Mouse (Mus musculus): ENCODE measurements around the gene Lsp1. TPM values are rescaled to one million over a fixed set of nuclear protein-coding genes. Genes with fewer than 3 reads are reported as not detected.
A peak's percentile ranks its signal among the peaks of the same experiment; 100 is the strongest.

Lsp1 gene
- total and polyA plus RNA-seq, 3 experiments: 0.09 to 0.16 TPM; not detected in 1

- Histone ChIP-seq H3K9me3 (replicated peaks) (no peaks in the 10 kb centered on the region), H3K4me1 (ENCODE audit: insufficient read depth, low read depth, low read length) (peaks cover 33% of the 10 kb centered on the region), H3K36me3 (replicated peaks) (no peaks in the 10 kb centered on the region), H3K27me3 (ENCODE audit: insufficient read depth, low read length) (peaks cover 70% of the 10 kb centered on the region), H3K4me3 (ENCODE audit: low read depth, low read length) (no peak within 1 kb of the TSS)
- no peak for TF ChIP-seq GATA1 (IDR thresholded peaks at IDR 0.05; ENCODE audit: borderline replicate concordance, low read length)
- no peak for TF ChIP-seq TAL1 (conservative IDR thresholded peaks at IDR 0.05; ENCODE audit: low read depth, low read length)
- no peak for TF ChIP-seq GATA2 (IDR thresholded peaks at IDR 0.05; ENCODE audit: borderline replicate concordance, low read depth, low read length)
- no peak for TF ChIP-seq CTCF (IDR thresholded peaks at IDR 0.05; ENCODE audit: low read depth, low read length)
- TF ChIP-seq POLR2AphosphoS5 (IDR thresholded peaks at IDR 0.05; ENCODE audit: insufficient replicate concordance, low read depth, low read length): no peak
- ATAC-seq (ENCODE audit: extremely low read depth, insufficient number of reproducible peaks, low FRiP score, poor library complexity, severe bottlenecking): no peak
- no peak for DNase-seq (ENCODE audit: low spot score)
These were observed 19.0 kb upstream of the Lsp1 start, which contains the start of gene Tnni2 for GRCm38 (mm10) chr7:142441585-142441984. Tnni2 (plus strand) TSS chr7:142441808.

DNA sequence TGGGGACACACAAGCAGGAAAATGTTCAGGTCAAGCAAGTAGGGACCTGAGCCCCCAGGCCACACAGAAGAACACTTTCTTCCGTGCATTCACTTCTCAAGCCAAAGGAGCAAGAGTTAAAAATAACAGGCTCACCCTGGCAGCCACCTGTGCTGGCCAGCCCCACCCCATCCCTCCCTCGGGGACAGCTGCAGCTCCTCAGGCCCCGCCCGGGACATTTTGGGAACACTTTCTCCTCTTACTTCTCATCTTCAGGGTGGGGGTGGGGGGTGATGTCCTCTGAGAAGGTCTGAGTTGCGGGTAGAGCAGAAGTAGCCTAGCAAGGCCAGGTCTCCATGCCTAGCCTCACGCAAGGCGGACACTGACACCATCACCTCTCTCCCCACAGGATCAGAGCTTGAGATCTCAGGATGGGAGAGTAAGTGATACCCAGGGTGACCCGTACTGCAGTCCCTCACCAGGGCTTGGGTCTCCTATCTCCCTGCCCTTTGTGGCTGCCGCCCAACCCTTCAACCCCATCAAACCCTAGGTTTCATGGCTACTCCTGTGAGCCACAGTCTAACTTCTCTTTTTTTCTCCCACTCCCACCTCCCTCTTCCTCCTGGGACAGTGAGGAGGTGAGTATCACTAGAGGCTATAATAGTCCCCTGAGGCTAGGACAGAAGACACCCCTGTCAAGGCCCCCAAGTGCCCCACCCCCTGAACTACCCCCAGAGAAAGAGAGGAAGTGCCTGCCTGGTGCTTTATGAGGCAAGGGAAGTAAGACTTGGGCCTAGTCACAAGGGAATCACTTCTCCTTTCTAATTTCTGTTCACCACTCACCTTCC lies 18.3 kb upstream of the Lsp1 start:
- Histone ChIP-seq H3K36me3 (replicated peaks) (no peaks in the 10 kb centered on the region), H3K4me3 (ENCODE audit: low read depth, low read length) (no peak overlapping the region), H3K9me3 (replicated peaks) (no peaks in the 10 kb centered on the region), H3K27me3 (ENCODE audit: insufficient read depth, low read length) (peaks cover 69% of the 10 kb centered on the region), H3K4me1 (ENCODE audit: insufficient read depth, low read depth, low read length) (peaks cover 26% of the 10 kb centered on the region)
- TF ChIP-seq GATA2 (IDR thresholded peaks at IDR 0.05; ENCODE audit: borderline replicate concordance, low read depth, low read length): no peak
- TF ChIP-seq CTCF (IDR thresholded peaks at IDR 0.05; ENCODE audit: low read depth, low read length): no peak
- TF ChIP-seq TAL1 (conservative IDR thresholded peaks at IDR 0.05; ENCODE audit: low read depth, low read length): no peak
- no peak for TF ChIP-seq POLR2AphosphoS5 (IDR thresholded peaks at IDR 0.05; ENCODE audit: insufficient replicate concordance, low read depth, low read length)
- no peak for TF ChIP-seq GATA1 (IDR thresholded peaks at IDR 0.05; ENCODE audit: borderline replicate concordance, low read length)
- ATAC-seq (ENCODE audit: extremely low read depth, insufficient number of reproducible peaks, low FRiP score, poor library complexity, severe bottlenecking) (no peak), DNase-seq (ENCODE audit: low spot score) (peak; percentile 39)

- peaks cover 23% of the 10 kb centered on the region for H3K4me1 ChIP-seq (ENCODE audit: insufficient read depth, low read depth, low read length)
- ATAC-seq (ENCODE audit: extremely low read depth, insufficient number of reproducible peaks, low FRiP score, poor library complexity, severe bottlenecking) (no peak), DNase-seq (ENCODE audit: low spot score) (no peak)
- no peak overlapping the region for H3K4me3 ChIP-seq (ENCODE audit: low read depth, low read length)
- H3K27me3 ChIP-seq (ENCODE audit: insufficient read depth, low read length): peaks cover 64% of the 10 kb centered on the region
- H3K9me3 ChIP-seq (replicated peaks): no peaks in the 10 kb centered on the region
- no peaks in the 10 kb centered on the region for H3K36me3 ChIP-seq (replicated peaks)
- TF ChIP-seq GATA1 (IDR thresholded peaks at IDR 0.05; ENCODE audit: borderline replicate concordance, low read length): no peak
- TF ChIP-seq TAL1 (conservative IDR thresholded peaks at IDR 0.05; ENCODE audit: low read depth, low read length): no peak
- no peak for TF ChIP-seq POLR2AphosphoS5 (IDR thresholded peaks at IDR 0.05; ENCODE audit: insufficient replicate concordance, low read depth, low read length)
- no peak for TF ChIP-seq CTCF (IDR thresholded peaks at IDR 0.05; ENCODE audit: low read depth, low read length)
- TF ChIP-seq GATA2 (IDR thresholded peaks at IDR 0.05; ENCODE audit: borderline replicate concordance, low read depth, low read length): no peak
These were observed 17.6 kb upstream of the Lsp1 start for GRCm38 (mm10) chr7:142442908-142443420.

GRCm38 (mm10) chr7:142443474-142443873 lies 17.1 kb upstream of the Lsp1 start:
- H3K27me3 ChIP-seq (ENCODE audit: insufficient read depth, low read length): peaks cover 60% of the 10 kb centered on the region
- H3K4me3 ChIP-seq (ENCODE audit: low read depth, low read length): no peak overlapping the region
- no peak for DNase-seq (ENCODE audit: low spot score)
- TF ChIP-seq TAL1 (conservative IDR thresholded peaks at IDR 0.05; ENCODE audit: low read depth, low read length) (no peak), GATA1 (IDR thresholded peaks at IDR 0.05; ENCODE audit: borderline replicate concordance, low read length) (no peak), POLR2AphosphoS5 (IDR thresholded peaks at IDR 0.05; ENCODE audit: insufficient replicate concordance, low read depth, low read length) (no peak), GATA2 (IDR thresholded peaks at IDR 0.05; ENCODE audit: borderline replicate concordance, low read depth, low read length) (no peak), CTCF (IDR thresholded peaks at IDR 0.05; ENCODE audit: low read depth, low read length) (no peak)
- ATAC-seq (ENCODE audit: extremely low read depth, insufficient number of reproducible peaks, low FRiP score, poor library complexity, severe bottlenecking): no peak
- no peaks in the 10 kb centered on the region for H3K9me3 ChIP-seq (replicated peaks)
- H3K4me1 ChIP-seq (ENCODE audit: insufficient read depth, low read depth, low read length): peaks cover 23% of the 10 kb centered on the region
- no peaks in the 10 kb centered on the region for H3K36me3 ChIP-seq (replicated peaks)

- Histone ChIP-seq H3K36me3 (replicated peaks) (no peaks in the 10 kb centered on the region), H3K27me3 (ENCODE audit: insufficient read depth, low read length) (peaks cover 55% of the 10 kb centered on the region), H3K4me3 (ENCODE audit: low read depth, low read length) (no peak overlapping the region), H3K9me3 (replicated peaks) (no peaks in the 10 kb centered on the region), H3K4me1 (ENCODE audit: insufficient read depth, low read depth, low read length) (peaks cover 23% of the 10 kb centered on the region)
- DNase-seq (ENCODE audit: low spot score) (no peak), ATAC-seq (ENCODE audit: extremely low read depth, insufficient number of reproducible peaks, low FRiP score, poor library complexity, severe bottlenecking) (no peak)
- no peak for TF ChIP-seq POLR2AphosphoS5 (IDR thresholded peaks at IDR 0.05; ENCODE audit: insufficient replicate concordance, low read depth, low read length)
- TF ChIP-seq TAL1 (conservative IDR thresholded peaks at IDR 0.05; ENCODE audit: low read depth, low read length): no peak
- no peak for TF ChIP-seq GATA1 (IDR thresholded peaks at IDR 0.05; ENCODE audit: borderline replicate concordance, low read length)
- no peak for TF ChIP-seq CTCF (IDR thresholded peaks at IDR 0.05; ENCODE audit: low read depth, low read length)
These were observed 16.4 kb upstream of the Lsp1 start for GRCm38 (mm10) chr7:142444171-142444570.

DNA sequence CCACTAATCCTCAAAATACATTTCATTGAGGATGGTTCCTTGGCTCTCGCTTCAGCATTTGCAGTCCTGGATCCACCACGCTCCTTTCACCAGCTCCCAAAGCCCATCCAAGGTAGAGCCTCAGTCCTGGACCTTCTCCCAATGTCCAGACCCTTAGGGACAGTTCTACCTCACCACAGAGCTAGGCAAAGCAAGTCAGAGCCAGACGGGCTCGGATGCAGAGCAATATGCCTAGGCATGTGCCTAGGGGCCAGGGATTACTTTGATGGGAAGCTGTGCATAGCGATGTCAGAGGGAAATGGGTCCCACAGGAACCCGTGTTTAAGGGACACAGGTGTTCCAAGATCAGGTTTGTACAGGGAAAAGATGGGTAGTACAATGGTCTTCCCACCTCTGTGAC lies 15.3 kb upstream of the Lsp1 start:
- no peak for TF ChIP-seq TAL1 (conservative IDR thresholded peaks at IDR 0.05; ENCODE audit: low read depth, low read length)
- TF ChIP-seq POLR2AphosphoS5 (IDR thresholded peaks at IDR 0.05; ENCODE audit: insufficient replicate concordance, low read depth, low read length): no peak
- no peaks in the 10 kb centered on the region for H3K36me3 ChIP-seq (replicated peaks)
- H3K9me3 ChIP-seq (replicated peaks): no peaks in the 10 kb centered on the region
- no peak for DNase-seq (ENCODE audit: low spot score)
- no peak for ATAC-seq (ENCODE audit: extremely low read depth, insufficient number of reproducible peaks, low FRiP score, poor library complexity, severe bottlenecking)
- peaks cover 47% of the 10 kb centered on the region for H3K27me3 ChIP-seq (ENCODE audit: insufficient read depth, low read length)
- peaks cover 23% of the 10 kb centered on the region for H3K4me1 ChIP-seq (ENCODE audit: insufficient read depth, low read depth, low read length)
- H3K4me3 ChIP-seq (ENCODE audit: low read depth, low read length): no peak overlapping the region

Data from G1E (cell line).